Mouse (Mus musculus): ENCODE measurements around the gene Exosc9.

DNA sequence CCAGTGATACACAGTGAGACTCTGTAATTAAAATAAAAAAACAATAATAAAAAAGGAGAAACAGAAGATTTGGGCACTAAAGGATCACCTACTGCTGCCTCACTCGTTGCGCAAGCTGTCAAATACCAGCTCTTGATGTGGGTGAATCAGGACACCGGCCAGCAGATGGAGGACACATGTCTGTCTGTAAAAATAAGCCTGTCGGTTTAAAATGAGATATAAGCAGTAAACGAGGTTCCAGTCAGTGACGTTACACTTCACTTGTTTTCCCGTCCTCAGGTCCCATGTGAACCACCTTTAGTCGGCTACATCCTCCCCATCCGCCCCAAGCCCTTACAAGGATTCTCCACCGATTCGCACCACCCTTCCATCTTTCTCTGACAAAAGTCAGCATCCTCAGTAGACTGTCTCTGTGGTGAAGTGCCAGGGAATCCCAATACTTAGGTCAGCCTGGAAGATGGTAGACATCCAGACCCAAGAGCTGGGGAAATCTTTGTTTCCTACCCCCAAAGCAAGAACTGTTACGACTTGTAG is 488 bp upstream of the Exosc9 start:
- TF ChIP-seq GATA1 (IDR thresholded peaks at IDR 0.05; ENCODE audit: low read length) (no peak), TAL1 (IDR thresholded peaks at IDR 0.05; ENCODE audit: low read length) (no peak)

All from erythroblast, embryonic 14.5 days (primary cell).